Mouse (Mus musculus) thymus, postnatal 14 days (tissue): Measurements from ENCODE around the gene Gria2.

ENCODE experiments used
- DNase-seq: peaks from one replicate; pipeline ENCODE4 v3.0.0; 2021

The Gria2 gene

DNA sequence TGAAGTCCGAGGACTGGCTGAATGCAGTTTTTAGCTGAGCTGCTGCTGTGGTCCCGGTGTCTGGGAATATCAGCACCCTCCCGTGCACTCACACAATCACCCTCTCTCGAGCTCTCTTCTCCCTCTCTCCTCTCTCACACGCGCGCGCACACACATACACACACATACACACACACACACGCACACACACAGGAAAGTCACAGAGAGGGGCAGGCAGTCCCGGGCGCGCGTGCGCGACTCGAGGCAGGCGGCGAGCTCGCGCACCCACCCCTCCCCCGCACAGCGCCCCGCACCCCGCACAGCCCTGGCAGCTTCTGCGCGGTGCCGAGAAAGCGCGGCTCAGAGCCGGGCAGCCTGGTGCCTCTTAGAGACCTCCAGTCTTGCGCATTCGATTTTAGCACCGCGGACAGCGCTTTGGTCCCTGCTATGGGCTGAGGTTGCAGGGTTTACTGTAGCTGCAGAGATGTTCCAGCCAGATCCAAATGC lies at the start of gene Gria2:
Gria2 (minus strand) TSS at position 240 of the 486 bp plus-strand sequence.
- DNase-seq, result peak; percentile 55

DNA sequence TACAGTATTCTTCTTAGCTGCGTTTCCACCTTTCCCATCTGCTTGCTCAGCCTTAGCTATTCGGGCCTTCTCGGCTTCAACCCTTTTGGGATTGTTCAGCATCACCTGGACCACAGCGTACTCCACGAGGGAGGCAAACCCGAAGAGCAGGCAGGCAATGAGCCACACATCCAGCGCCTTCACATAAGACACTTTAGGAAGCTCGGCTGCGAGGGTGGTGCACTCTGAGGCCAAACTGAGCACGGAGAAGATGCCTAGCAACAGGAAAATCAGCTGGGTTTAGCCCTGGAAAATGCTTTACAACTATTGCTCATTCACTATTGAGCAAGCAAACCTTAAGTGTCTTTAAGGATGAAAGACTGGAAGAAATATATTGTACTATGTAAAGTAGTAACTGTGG lies 48.3 kb upstream of the Gria2 start:
- DNase-seq, result no peak

DNA sequence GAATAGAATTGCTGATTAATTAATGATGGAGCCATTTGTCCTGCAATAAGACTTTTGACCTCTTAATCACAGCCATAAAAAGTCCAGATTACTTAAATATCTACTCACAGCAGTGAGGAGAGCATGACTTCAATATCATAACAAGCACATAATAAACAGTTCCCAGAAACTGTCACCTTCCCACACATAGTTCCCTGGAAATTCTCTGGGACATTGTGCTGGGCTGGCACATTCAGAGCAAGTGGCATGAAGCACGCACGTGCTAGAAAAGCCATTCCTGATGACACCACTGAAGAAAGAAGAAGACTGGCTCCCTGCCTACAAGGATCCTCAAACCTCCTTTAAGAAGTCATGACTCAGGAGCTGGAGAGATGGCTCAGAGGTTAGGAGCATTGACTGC lies 43.0 kb upstream of the Gria2 start:
- no peak for DNase-seq

DNA sequence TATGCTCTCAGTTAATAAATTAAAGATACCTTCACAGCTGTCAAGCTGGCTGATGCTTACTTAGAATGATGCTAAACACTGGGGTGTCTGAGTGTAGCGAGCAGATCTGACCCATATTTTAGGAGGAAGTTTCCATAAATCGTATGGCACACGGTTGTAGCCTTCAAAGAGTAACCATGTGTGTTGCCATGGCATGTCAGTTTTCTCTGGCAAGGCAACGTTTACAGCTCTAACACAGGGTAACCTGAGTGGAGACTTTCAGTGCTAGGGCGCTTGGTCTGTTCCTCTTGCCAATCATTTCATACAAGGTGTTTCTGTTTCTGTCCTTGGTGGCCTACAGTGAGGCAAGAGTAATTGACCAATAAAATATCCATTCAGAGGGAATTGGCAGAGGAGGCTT lies 37.2 kb upstream of the Gria2 start:
- no peak for DNase-seq

DNA sequence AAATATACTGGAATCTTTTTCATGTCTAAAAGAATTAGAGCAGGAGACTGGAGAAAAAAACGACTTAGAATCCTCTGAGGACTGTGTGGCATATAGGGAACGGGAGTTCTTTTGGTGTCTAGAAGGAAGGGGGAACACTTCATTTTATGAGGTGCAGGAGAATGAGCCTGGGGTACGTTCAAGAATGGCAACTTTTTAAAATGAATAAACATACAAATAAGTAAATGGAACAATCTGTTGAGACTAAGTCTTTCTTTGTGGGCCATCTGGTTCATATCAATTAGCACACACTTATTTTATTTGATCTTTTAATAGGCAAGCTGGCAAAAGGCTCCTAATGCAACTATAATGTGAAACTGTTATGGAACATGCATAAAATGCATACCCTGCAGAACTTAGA lies 34.9 kb upstream of the Gria2 start:
- no peak for DNase-seq

DNA sequence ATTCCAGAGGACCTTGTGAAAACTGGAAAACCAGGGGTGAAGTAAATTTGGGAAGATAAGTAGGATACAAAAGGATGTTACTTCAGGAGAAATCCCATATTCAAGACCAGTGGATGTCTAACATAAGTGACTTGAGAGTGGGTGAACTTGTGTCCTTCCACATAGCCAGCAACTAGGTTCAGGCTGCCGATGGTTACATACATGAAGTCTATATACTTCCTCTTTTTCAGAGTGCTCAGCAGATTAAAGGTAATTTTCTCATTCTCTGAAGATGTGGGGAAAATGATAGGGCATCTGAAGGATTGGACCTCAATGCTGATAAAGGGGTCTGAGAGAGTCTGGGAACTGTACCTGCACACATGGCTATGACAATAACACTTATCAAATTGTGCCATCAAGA lies 21.3 kb upstream of the Gria2 start:
- no peak for DNase-seq

DNA sequence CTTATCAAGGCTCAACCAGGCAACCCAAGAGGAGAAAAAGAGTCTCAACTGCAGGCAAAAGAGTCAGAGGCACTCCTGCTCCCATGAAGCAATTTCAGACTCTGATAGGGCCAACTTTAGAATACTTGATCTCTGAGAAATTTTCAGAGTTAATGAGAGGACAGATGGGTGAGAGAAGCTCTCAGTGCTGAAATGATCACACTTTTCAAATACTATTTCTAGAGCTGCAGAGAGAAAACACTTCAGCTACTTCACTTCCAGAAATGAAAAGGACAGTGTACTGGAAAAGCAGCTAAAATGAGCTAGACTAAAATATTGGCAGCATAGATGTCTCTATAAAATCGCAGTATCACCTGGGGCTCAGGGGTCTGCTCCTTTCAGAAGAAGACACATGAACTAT lies 16.0 kb upstream of the Gria2 start:
- DNase-seq, result no peak

DNA sequence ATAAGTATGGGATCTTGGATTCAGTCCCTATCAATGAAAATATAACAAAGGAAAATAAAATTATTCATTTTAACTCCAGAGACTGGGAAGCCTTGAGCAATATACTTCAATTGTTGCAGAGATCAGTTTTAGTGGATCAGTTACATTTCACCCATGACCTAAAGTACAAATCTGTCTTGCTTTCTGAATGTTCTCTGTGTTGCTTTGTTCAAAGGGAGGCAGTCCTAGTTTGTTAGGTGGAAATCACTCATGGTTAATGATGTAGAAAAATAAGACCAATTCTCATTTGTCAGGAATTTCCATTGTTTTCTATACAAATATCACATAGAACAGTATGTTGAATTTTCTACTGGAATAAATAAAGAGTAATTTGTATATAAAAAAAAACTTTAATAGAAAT lies 11.1 kb upstream of the Gria2 start:
- DNase-seq, result no peak

DNA sequence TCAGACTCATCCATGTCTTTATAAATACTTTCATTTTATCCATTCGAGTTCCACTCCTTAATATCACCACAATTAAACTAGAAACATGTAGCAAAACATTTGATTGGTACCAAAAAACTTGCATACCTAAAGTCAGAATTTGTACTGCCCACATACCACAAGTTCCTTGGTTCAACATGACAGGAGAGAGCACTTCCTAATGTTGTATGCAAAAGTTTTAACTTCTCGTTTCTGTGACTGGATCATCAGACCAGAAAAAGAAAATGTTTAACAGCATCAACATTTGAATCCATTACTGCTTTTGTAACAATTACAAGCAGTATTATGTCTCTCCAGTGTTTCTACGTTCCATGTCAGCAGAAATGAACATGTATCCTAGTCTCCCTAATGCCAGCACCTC lies 9.6 kb upstream of the Gria2 start:
- DNase-seq, result no peak

DNA sequence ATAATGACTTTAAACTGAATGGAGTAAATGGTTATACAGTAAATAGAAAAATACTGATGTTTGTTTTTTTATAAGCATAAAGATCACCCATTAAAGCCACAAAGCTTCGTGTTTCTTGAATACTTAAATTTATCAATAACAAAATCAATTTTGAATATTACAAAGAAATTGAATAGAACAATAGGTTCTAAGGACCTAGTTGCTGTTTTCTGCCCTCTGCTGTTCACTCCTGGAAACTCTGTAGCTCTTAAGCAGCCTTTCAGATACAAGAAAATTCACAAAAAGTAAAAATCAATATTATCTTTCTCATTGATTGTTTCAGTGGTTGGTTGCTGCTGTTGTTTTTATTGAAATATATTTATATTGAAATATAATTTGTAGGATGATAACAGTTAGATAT lies 2.7 kb upstream of the Gria2 start:
- no peak for DNase-seq

DNA sequence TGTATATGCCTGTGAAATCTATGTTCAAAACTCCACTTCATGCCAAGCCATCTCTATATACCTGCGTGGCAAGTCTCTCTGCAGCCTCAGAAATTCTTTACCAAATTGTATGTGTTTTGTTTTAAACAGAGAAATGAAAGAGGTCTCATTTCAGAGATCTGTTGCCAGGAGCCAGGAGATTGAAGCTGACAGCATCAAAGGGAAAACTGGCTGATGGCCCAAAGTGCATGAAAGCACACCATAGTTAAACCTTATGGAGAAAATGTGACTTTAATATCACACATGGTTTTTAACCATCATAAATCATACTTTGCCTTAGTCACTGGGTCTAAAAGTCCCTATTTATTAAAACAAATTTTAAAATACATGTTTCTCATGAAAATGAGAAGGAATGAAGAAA lies 1.2 kb upstream of the Gria2 start:
- DNase-seq, result no peak

DNA sequence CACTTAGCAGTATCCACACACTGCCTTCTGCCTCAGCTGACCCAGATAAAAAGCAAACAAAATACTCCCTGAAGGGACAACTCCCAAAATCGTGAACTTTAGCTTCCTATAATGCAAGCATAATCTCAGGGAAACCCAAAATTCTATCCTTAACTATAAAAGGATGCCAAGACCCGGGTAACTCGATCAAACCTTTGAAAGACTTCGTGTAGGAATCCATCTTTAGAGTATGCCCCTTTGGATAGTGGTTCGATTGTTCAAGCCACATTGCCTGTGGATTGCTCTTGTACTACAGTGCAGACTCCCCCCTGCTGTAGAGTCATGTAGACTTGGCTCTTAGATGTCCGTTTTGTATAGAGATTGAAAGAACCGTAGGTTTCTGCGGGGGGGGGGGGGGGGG lies 576 bp upstream of the Gria2 start:
- no peak for DNase-seq

DNA sequence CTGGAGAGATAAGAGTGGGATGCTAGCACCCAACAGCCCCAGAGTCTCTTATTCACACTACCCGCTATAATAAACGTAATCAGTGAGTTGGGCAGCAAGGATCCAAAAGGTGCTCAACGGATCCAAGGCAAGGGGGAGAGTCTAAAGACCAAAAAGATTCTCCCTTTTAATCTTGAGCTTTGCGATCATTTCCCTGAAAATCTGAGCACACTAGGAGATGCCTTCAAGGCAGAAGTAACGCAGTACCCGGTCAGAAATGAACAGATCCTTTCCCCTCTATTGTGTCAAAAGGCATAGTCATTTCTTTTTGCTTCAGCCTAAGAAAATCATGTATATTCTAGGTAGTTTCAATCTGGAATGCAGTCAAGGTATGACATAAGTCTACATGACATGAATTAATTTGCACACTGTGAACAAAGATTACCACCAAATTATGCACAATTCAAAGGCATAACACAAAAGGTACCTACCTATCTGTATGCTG lies 766 bp downstream of the Gria2 start:
- DNase-seq, result no peak

DNA sequence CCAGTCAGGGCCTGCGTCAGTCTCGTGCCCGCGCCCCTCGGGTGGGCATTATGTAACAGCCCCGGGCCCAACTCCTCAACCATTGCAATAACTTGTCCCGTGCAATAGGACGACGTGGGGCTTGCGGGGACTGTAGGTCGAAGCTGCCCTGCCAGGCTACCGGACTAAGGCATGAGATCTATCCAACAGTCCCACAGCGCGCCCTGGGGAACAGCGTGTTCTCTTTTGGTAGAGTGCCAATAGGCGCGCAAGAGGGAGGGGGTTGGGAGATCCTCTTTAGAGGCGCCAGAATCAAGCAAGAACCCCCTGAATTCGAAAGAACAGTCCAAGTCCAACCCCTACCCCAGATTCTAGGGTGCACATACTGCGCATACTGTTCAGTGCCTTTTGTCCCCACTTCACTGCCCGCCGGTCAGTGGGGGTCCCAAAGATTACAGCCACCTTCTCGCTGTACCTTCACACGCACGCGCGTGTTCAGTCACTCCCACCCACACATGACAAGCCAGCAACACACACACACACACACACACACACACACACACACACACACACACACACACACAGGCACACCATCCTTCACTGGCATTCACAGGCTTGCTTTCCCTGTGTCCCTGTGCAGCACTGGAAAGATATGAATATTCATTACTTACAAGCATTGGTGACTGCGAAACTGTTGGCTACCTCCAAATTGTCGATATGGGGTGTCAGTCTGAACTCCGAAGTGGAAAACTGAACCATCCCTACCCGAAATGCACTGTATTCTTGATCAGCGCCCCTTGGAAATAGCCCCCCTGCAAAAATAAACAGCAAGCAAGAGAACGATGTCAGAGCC lies 1.4 kb downstream of the Gria2 start:
- peak; percentile 8 for DNase-seq

DNA sequence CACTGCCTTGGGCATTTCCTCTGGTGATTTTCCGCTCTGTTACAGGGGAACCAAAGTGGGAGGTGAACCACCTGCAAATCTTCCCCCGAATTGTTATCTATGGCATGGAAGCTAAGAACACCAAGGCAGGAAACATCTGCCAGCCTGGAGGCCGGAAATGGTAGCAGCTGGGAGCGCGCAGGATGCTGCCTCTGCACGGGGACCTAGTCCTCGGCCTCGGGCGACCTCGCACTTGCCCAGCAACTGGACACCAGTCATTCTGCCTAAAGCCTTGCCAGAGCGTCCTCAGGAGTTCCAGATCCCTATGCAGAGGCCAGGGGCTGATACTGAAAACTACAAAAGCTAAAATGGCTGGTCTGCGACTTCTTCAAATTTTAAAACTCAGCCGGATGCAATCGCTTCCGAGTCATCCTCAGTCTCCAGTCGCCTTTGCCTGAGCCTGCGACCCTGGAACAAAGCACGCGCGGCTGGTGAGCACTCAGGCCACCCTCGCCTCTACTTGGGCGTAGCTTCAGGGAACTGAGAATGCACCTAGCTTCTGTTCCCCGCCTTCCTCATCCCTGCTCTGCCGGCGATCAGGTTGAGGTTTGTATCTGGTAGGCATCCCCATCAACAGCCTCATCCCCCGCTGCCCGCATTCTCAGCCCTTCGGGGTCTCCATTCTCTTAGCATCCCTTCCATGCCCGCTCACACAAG lies 2.2 kb downstream of the Gria2 start:
- DNase-seq, result peak; percentile 46

DNA sequence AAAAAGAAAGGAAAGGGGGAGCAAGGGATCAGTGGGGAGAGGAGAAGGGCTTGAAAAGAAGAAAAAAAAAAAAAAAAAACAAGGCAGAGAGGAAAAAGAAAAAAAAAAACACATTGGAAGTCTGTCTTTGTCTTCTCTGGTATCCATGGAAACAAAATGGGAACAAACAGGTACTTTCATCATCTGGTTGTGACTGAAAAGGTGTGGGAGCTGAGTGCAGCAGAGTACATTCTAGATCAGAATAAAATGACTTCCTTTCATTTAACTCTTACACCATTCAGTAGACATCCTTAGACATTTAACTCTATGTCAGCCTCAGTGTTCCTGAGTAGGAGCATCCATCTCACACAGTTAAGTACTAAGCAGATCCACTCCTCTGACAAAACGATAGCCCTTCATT lies 4.7 kb downstream of the Gria2 start:
- DNase-seq, result no peak

DNA sequence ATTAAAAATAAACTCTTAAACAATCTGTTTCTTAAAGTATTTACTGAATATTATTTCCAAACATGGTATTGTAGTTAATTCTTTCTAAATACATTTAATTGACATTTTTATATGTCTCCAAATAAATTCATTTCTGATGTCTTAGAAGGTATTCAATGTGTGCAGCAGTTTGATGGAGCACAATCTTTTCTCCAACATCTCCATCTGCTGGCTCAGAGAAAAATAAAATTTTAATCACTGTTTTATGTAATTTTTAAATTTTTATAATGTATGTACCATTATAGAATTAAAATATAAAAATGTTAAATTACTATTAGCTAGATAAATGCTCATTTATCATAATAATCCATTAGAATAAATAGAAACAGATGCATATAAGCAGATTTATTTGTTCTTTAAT lies 5.9 kb downstream of the Gria2 start:
- no peak for DNase-seq

DNA sequence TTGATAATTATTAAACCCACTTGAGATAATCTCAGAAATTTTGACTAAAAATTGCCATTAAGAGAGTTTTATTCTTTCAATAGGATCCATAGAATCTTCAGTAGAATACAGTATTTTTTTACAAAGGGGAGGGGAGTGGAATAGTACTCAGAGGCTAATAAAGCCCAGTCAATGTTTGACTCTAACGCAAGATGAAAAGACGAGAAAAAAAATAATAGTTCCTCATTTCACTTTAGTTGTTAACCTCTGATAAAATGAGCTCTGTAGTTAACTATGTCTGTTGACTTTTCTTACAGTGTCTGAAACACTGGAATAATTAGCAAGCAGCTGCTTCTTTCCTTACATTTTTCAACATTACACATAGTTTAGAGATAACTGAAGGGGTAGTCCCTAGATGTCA lies 7.4 kb downstream of the Gria2 start:
- no peak for DNase-seq

DNA sequence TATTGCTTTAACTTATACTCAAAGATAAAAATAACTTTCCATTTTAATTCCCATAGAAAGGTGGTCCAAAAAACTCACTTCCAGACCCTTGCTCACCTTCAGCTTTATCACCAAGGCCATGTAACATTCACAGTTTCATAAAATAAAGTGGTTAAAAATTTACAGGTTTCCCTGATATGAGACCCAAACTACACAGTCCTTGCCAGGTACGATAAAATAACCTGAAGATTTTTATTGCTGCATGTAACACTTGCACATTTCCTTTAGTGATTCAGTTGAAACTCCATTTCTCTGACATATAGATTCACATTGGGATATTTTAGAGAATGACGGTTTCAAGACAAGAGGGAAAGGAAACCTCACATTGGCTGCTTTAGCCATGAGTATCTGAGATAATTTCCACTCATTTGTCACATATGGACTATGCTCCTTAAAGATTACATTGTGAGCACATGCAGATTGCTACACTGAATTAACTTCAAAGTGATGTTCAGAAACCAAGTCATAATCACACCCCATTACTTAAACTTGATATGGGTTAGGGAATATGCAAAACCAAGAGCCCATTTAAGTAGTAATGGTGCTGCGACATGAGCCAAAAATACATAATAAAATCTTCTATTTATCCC lies 15.4 kb downstream of the Gria2 start:
- no peak for DNase-seq

DNA sequence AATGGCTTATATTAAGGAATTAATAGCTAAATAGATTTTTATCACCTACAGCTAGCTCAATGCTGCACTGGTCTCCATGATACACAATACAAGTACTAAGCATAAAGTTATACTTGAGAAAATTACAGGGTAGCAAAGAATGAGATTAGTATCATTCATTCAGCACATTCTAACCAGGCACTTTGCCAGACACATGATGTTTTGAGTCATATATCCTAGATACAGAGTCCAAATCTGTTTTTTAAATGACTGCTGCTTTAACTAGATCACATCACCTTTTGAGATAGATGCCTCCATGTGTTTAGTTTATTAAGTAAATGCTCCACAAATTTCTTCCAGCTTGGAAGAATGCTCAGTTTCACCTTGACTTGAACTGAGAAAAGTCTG lies 21.5 kb downstream of the Gria2 start:
- DNase-seq, result no peak

DNA sequence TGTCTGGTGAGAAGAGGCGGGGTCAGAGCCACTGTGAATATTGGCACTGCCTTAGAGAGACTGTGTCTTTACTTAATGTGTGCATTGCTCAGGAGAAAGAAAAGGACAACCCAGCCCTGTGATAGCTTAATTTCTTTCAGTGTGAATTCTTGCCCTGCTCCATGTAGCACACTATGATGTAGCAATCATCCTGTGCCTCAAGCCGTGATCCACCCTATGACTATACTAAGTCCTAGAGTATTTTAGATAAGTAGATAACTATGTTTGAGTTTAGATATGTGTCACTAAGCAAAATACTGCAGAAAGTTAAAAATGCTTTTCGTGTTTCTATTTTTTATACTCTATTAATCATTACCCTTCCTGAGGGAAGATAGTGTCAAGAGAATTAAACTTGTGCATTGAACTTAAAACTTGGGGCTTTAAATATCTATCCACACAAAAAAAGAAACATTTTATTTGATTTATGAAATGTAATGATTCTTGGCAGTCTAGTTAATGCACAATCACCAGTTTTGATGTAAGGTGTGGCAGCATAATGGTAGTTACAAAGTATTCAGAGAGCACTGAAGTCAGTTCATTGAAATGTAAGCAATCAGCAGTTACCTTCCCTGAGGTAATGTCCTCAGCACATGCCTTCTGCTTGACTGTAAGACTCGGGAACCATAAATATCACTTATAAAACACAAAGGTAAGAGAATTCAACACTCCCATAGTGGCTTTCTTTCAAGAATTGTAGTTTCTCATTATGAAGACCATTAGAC lies 22.1 kb downstream of the Gria2 start:
- no peak for DNase-seq

DNA sequence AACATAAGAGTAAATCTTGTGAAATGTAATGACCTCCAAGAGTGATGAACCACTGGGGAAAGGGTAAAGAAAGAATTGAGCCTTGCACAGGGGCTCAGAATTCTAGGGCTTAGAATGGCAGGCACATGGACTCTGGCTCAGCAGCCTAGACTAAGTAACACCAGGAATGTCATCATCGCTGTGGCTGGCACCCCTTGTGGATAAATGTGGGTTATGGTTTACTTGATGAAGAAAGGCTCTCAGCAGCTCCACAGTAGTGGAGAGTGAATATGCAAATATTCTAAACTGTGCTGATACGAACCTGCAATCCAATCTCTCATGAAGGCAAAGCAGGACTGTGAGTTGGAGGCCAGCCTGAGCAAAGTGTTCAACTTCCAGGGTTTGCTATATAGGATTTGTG lies 26.0 kb downstream of the Gria2 start:
- no peak for DNase-seq

DNA sequence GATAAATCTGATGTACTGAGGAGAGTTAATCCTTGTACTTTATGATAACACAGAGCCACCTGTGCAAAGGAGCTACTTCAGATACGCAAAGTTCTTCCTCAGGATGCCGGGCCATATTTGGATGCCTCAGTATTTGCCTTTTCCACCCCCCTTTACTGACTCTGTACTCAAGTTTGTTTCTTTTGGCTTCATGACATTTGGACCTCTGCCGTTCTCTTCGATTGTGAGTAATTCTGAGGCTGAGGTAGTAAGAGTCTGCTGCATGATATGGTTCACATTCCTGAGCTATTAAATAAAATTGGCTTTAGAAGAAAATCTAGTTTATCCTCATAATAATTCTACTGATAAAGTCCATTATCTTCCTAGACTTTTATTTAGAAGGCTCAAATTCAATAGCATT lies 26.7 kb downstream of the Gria2 start:
- no peak for DNase-seq
